Mouse (Mus musculus) urinary bladder, adult 2 months (tissue): ENCODE results near the gene Cers6. TPM values are rescaled to one million over a fixed set of nuclear protein-coding genes. Genes with fewer than 3 reads are reported as not detected.

Experiments used
- DNase-seq: peaks from one replicate; pipeline ENCODE4 v3.0.0; 2022; ENCODE audit warnings: low spot score
- polyA plus RNA-seq: library from polyadenylated mRNA; depleted of rRNA; stranded (reverse); fragments of >200 nt; gene quantifications from 2 replicates; pipeline ENCODE4 v1.2.3, GENCODE M21; 2012

Gene Cers6
- polyA plus RNA-seq, 1 experiment = 16.9 TPM

DNA sequence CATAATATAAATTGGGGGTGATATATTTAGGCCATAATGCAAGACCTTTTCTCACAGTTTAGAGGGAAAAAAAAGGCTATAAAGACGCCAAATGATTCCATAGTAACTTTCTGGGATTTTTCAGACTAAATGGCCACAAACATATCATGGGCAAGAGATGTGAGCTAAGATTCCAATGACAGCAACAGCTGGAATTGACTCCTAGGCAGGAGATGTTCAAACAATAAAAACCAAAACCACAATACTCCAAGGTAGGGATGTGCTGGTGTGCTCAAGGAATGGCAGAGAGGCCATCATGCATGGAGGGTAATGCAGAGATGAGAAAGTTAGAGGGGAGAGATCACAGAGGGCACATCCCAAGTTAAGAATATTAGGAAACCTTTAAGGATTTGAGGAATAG lies 257.8 kb downstream of the Cers6 start:
- no peak for DNase-seq

DNA sequence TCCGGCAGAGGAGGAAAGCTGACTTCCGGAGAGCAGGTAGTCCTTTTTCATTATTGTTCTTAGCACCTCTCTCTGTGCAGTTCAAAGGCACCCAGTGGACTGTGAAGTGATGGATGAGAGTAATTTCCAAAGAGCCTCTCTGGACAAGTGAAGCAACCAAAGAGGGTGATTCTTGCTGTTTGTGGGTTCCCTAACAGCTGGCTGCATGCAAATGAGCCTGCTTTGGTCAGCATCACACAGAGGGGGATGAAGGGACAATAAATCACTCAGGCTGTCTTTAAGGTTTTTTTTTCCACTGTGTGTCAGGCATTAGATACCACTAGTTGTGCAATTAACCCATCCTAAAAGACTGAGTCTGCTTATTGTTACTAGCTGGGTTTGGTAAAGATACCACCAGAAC lies 258.5 kb downstream of the Cers6 start:
- DNase-seq = no peak

DNA sequence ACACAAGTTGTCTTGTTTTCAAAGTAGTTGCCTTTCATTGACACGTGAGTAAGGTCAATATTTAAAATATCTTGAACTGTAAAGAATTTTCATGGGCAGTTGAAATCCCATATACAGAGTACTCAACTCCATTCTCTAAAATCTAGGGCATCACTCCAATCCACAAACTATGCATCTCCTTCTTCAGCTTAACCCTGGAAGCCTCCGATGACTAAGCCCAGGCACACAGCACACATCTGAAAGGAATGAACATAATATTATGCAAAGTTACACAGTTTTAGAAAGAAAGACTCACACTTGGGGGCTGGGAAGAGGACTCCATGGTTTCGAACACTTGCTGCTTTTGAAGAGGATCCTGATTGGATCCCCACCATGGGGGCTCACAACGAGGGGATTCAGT lies 260.4 kb downstream of the Cers6 start:
- no peak for DNase-seq

DNA sequence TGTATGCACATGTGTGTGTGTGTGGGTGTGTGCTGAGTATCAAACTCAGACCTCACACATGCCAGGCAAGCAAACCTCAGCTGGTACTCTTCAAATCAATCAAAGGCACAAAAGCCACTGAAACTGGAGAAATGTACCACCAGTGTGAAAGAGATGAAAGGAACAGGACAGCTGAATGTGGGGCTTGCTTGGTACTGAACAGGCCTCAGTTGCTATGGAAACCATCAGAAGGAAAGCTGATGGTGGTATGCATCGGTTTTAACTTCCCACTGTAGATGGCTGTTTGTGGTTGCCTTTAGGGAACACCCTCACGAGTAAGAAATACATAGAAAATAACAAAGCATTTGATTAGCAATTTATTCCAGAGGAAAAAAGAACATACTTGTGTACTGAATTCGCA lies 264.2 kb downstream of the Cers6 start:
- DNase-seq = no peak

DNA sequence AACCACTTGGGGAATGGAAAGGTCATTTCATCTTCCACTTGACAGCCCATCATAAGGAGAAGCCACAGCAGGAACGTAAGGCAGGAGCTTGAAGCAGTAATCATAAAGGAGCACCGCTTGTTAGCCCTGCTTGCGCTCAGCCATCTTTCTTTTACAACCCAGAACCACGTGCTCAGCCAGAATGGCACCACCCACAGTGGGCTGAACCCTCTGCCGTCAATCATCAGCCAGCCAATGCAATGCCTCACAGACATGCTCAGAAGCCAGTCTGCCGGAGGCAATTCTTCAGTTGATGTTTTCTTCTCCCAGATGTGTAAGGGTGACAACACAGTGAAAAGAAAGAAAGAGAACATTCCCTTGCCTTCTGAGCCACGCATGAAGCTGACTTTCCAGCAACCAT lies 267.1 kb downstream of the Cers6 start:
- no peak for DNase-seq

DNA sequence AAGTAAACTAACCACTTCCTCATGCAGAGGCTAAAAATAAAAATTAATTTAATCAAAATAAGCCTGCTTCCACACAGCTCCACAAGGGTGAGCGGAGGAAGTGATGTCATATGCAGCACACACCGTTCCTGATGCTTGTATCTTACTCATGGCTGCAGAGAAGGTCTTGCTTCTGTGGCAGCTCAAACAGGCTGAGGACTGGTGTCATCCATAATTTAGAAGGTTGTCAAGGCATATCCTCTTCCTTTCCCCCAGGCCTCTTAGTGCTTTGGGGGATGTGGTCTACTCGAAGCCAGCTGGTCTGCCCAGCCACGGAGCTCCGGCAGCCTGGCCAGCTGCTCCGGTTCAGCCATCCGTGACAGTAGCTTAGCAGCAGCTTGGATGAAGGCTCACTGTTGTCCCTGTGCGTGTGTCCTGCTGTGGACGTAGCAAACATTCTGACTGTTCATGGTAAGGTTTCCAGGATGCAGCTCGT lies 267.7 kb downstream of the Cers6 start:
- DNase-seq = no peak

DNA sequence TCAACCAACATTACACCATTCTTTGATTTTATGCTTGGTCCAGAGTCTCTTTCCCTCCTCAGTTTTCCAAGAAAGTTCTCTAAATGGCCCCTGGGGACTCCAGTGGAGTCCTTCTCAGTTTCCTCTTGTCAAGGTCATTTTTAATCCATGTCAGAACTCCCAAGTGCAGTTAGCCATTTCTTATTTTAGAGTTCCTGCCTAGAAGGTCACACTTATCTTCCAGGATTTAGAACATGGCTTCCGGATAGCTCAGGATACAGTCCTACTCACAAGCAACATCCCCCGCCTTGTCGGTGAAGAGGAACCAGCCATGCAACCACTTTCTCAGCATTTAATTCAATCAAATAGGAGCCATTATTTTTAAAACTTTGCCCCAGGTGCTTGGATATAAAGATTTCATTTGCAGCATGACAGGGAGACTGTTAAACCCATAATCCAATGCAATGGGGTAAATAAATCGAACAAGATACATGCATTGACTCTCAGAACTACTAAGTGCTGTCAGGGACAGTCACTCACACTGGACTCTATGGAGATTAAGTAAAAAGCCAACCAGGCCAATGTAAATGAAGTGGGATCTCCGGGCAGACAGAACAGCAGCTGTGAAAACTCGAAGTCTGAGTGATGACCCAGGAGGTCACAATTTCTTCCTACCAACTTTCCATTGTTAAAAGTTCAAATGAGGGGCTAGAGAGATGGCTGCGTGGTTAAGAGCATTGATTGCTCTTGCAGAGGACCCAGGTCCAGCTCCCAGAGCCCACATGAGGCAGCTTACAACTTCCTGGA lies 268.4 kb downstream of the Cers6 start:
- no peak for DNase-seq

DNA sequence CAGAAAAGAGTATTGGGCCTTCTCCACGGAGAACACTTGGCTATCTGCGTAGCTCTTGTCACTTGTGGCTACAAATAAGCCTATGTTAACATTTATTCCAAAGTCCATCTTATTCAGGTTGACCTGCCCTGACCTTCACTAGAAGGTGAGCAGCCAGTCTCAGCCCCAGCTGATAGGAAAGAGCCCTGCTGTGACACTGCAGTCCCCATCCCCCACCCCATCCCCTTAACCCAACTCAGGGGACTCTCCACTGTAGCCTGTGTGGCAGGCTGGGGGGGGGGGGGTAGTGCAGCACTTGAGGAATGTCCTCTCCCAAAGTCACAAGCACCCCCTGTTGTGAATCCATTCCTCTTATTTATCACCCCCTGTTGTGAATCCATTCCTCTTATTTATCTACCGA lies 270.8 kb downstream of the Cers6 start:
- no peak for DNase-seq

DNA sequence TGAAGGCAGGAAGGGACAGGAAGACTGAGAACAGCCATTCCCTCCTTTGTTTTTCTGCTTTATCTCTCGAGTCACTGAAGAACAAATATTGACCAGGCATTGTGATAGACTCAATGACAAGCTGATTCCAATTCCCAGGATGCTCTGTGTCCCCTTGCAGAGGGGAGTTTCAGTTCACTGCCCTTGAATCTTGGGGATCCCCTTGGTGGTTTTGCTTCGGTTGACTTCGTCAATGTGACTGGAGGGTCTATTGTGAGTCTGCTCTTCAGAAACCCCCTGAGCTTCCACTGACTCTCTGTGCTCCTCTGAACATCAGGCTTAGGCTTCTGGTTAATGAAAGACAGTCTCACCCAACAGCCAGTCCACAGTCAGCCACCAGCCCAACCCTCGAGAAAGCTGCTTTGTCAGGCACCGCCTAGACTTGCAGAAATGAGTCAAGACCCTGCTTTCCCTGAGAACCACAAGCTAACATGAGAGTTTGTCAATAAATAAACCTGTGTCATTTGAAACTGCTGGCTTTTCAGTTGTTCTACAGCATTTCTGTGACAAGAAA lies 271.3 kb downstream of the Cers6 start:
- DNase-seq = no peak

DNA sequence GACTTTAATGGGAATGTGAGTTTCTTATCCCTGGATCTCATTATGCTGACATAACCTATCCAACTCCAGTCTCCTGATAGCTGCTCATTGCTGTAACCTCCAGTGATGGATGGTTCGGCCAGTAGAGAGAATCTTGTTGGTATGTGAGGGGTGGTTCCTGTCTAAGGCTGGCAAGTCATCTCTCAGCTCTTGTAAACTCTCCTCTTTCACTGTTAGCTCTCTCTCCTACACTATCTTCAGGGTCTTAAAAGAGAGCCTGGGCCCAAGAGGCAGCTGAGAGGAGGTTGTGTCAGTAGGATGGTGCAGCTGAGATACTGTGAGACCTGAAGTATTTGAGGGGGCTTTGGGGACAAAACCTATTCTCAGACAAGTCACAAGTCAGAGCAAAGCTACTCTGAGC lies 272.9 kb downstream of the Cers6 start:
- no peak for DNase-seq

DNA sequence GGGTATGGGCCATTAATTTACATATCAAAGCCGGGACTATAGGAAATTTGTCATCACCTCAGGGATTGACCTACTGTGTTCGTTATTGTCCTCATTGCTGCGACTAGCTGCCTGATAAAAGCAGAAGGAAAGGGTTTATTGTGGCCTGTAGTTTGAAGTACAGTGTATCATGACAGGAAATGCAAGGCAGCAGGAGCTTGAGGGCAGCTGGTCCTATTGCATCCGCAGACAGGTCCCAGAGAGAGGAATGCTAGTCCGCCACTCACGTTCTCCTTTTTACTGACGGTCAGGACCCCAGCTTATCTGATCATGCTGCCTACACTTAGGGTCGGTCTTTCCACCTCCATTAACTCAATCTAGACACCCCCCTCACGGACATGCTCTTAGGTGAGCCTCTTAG lies 273.7 kb downstream of the Cers6 start:
- no peak for DNase-seq

DNA sequence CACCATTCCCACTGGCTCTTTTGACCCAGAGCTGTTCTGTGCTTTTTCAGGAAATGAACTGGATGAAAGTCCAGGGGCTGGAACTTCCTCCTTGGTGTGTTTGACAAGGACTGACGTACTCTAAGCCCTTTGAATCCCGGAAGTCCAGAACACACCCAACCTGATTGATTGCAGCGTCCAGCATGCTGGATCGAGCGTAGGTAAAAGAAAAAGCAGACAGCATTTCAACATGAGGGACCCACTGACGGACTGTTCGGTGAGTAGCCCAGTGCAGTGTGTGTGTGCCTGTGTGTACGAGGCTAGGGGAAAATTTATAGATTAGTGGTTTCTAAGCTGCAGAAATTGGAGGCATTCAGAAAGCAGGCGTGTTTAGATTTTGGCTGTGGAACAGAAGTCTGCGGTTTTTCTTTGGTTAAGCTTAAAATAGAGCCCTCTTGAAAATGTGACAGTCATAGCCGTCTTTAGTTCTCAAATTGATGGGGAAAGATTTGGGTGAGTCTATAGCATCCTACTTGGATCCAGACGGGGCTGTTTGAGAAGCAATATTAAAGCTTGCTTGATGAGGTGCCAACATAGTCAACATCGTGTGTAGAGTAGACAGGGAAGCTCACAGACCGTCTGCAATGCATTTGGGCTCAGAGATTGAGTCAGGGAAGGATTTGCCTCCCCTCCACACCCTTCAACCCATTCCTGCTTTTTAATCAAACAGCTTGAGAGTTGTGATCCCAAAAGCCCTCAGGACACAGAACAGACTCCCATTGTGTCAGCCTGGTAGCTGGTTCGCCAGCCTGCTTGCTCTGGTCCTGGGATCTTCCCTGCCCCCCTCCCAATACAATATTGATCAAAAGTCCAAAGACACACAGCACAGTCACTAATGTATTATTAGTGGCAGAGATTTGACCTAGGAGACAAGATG lies 274.7 kb downstream of the Cers6 start, which contains the start of gene Nostrin:
Gene Nostrin (plus strand): TSS at position 140 of the 916 bp plus-strand sequence.
- DNase-seq = no peak

DNA sequence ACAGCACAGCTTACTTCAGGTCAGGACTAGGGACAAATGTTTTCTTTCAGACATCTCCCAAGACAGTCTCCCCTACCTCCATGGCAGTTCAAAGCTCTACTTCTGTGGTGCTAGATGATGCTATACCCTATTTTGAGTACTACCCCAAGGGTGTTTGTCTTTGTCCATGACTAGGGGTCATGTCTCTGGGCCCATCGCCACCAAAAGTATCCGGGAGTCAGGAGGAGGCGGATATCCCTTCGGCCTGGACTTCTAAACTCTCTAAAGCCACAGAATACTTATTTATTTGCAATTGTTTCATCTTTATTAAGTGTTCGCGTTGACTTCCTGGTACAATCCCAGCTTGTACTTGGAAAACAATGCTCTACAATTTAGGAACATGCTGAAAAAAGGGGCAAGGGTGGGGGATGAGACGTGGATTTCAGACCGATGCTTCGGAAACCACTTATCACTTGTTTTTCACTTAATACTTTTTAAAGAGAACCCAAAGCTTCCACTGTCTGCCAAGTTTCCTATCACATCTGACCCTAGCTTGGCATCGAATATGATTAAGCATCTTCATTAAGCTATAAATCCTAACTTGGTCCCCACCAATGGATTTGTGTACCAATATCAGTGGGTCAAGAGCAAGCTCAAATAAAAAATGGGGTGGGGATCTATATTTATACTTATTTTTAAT lies 276.3 kb downstream of the Cers6 start:
- DNase-seq = no peak

DNA sequence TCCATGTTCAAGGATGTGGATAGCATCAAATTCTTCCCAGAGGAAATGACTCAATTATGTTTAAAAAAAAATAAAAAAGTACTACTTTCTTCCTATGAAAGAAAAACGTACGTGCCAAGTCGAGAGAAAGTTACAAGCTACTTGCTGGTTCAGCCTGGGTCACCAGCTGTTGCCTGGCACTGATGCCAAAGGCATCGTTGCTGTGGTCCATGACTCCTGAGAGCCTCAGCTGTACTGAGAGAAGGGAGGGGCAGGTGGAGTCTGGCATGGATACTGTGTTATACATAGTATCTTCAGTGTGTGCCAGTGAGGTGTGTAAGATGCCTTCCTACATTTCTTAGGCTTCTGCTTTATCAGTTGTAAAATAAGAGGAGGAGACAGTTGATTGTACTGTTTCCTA lies 277.5 kb downstream of the Cers6 start:
- no peak for DNase-seq

DNA sequence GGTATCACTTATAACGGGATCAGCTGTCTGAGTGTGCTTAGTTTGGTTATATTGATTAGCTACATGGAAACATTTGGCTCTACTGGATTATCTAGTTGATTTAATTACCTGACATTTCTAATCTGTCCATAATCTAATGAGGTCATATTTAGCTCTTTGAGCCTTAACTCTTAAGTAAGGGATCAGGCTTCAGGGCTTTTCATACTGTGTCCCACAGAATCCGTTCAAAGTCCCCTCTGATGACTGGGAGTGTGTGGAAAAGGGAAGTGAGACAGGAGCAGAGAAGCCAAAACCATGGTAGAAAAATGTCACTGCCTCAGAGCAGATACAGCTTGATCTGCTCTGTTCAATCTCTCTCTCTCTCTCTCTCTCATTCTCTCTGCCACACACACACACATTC lies 279.0 kb downstream of the Cers6 start:
- no peak for DNase-seq

DNA sequence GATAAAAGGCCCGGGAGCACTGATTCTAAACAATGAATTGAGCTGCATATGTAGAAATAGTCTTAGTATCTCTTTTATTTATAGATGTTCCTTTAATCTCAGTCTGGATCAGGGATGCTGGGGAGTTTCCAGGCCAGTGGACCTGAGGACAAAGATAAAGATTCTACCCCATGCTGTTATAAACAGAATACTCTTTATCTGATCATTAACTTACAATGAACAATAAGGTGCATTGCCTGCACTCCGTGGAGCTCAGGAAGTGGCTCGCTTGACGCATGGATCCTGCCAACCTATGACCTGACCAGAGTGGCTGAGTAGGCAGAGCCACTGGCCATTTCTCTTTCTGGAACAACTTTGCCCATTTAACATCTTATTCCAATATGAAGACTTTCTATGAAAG lies 279.6 kb downstream of the Cers6 start:
- no peak for DNase-seq

DNA sequence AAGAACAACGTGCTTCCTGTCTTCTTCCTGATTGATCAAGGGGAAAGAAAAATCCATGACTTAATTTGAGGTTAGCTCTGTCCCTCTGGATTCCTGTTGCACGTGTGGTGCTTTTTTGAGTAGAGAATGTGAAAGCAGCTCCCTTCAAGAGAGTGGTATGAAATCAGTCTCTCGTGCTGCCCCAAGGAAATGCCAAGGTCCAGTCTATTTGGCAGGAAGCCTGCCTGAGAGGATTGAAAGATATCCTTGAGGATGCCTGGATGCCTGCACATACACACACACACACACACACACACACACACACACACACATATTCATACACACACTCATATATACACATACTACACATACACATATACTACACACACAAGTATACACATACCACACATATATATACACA lies 287.4 kb downstream of the Cers6 start:
- no peak for DNase-seq

DNA sequence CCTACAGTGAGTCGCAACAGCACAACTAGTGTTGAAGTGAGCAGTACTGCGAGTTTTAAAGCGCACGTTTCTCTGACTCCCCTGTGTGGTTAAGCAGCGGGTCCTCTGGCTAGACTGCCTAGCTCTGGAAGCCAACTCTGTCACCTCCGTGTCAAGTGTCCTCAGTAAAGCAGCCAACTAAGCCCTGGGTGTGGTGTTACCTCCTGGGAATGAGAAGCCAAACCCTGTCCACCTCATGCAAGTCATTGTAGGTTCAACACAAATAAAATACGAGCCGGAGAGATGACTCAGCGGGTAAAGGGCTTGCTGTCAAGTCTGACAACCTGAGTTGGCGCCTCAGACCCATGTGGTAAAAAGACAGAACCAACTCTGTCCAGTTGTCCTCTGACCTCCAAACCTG lies 287.9 kb downstream of the Cers6 start:
- DNase-seq = no peak

DNA sequence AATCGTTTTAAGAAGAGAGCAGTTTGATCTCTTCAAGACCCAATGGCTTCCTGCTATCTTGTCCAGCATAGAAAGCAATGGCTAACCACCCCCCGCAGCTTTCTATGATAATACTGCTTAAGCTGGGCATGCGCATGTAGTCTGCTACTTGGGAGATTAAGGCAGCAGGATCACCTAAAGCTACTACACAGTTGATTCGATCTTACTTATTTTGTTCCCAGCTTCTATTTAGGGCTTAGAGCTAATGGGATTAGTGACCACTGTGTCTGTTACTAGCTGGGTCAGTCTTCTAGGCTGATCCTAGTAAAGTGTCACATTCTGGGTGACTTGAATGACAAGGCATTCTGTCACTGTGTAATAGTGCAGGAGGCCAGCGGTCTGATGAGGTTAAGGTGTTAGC lies 289.6 kb downstream of the Cers6 start:
- DNase-seq = no peak

DNA sequence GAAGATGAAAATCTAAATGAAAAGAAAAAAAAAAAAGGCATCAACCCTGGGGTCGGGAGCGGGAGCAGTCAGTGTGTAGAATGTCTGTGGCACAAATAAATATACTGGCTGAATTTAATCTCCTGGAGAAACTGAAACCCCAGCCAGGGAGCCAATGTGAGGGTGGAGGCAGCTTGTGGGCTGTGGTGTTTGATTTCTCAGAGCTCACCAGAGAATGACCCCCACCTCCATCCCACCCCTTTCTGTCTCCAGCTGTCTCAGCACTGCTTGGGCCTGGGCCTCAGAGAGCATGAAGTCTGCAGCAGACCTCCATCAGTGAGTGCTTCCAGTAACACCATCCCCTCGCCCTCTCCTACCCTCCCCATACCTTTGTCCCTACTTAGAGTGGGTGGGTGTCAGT lies 294.6 kb downstream of the Cers6 start:
- no peak for DNase-seq

DNA sequence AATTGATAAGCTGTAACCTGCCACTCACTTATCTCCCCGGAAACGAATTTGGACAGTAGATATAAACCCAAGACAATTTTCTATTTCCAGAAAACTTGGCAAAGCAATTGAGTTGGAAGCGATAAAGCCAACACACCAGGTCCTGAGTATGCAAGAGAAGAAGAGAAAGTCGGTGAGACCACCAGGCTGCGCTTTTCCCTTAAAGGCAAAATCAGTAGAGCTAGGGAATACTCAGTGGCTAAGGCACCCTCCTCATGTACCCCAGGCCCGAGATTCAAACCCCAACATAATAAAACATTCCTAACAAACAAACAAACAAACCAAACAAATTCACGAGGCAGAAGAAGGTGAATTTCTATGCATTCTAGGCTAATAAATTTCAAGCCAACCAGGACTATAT lies 295.0 kb downstream of the Cers6 start:
- DNase-seq = no peak

DNA sequence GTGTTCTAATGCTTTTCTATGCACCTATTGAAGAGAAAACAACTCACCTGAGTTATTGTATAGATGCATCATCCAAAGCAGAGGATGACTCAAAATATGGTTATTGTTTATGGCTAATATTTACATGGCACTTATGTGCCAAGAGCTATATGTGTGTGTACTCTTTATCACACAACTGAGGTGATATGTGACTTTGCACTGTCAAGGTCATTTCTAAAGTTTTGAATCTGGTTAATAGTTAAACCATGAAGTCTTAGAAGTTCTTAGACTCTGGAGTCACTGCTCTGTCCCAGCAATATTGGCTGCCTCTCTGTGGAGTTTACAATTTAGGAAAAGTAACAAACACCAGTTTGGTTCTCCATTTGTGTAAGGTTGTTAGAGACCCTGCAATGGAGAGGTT lies 297.7 kb downstream of the Cers6 start:
- DNase-seq = no peak
